Mouse (Mus musculus): ENCODE measurements around the gene Fubp3. TPM values are rescaled to one million over a fixed set of nuclear protein-coding genes. Genes with fewer than 3 reads are reported as not detected.

Gene Fubp3
- total RNA-seq, 2 experiments from 2014 or later, result 52.6 to 56.6 TPM

Small RNA genes lying within 50 kb of the gene (microRNA-seq; reads per million reads assigned to microRNA genes)
- not detected for gene Mir6998

Other genes with a start within 250 kb of the Fubp3 start
- gene Ass1, start 102.4 kb upstream of the Fubp3 start, total RNA-seq (2021), result 100 to 1,000 TPM in 1 of 2 experiments, 10 to 100 TPM in 1; 61.2 to 175 TPM
- gene Prdm12, start 67.4 kb downstream of the Fubp3 start, total RNA-seq (2021), result not detected
- 10 to 100 TPM; 20.9 to 23.0 TPM for gene Exosc2, start 98.1 kb downstream of the Fubp3 start, total RNA-seq (2021)
- gene Abl1, start 115.7 kb downstream of the Fubp3 start, total RNA-seq (2021), result 10 to 100 TPM; 54.7 to 73.2 TPM
- gene Qrfp, start 237.9 kb downstream of the Fubp3 start, total RNA-seq (2021), result not detected

Measured in adrenal gland, postnatal 10 days (tissue).